Mouse (Mus musculus) left cerebral cortex, postnatal 25 days (tissue): ENCODE measurements at regions not wholly inside any gene's neighbourhood (a gene's known extent, or its start where the extent isn't known, plus 50 kb on each side); places are given as distances from the start of the nearest gene placed in this dataset.

Experiments
- DNase-seq, 2 experiments: peaks; one replicate each; pipeline ENCODE4 v3.0.0; 2022; ENCODE audit warnings: low spot score in 2 of 2, mixed read lengths in 1 of 2
- intact Hi-C: fragments of 180-260 bp; cut with DNase I; formaldehyde crosslinking; loops from one replicate; pipeline ENCODE4 v1.15.1; 2025

GRCm38 (mm10) chr4:87401316-87402172, 171.3 kb upstream of the Slc24a2 start:
- DNase-seq, result peak; percentile 28 to 82
- intact Hi-C loops, result loop anchor here (5.0 kb wide), 1 partner anchor 326 kb away; no protein-coding TSS in a partner anchor

GRCm38 (mm10) chr4:87386835-87387234, 156.6 kb upstream of the Slc24a2 start:
- no peak for DNase-seq
- intact Hi-C loops, result no loop called here

- DNase-seq, result no peak
- intact Hi-C loops, result no loop called here
Measured at GRCm38 (mm10) chr4:87386271-87386670, 156.0 kb upstream of the Slc24a2 start.

- DNase-seq, result no peak
- intact Hi-C loops, result no loop called here
Measured at GRCm38 (mm10) chr4:87385221-87385739, 155.0 kb upstream of the Slc24a2 start.

- no peak for DNase-seq
- intact Hi-C loops, result no loop called here
Measured at GRCm38 (mm10) chr4:87384469-87385044, 154.3 kb upstream of the Slc24a2 start.

- DNase-seq, result no peak
- intact Hi-C loops, result no loop called here
Measured at GRCm38 (mm10) chr4:87380716-87381115, 150.4 kb upstream of the Slc24a2 start.

- no peak for DNase-seq
- intact Hi-C loops, result no loop called here
Measured at GRCm38 (mm10) chr4:87379516-87380173, 149.4 kb upstream of the Slc24a2 start.

GRCm38 (mm10) chr4:87371960-87372359, 141.7 kb upstream of the Slc24a2 start:
- intact Hi-C loops, result no loop called here
- no peak for DNase-seq

- intact Hi-C loops, result loop anchor here (2.0 to 10.0 kb wide), 4 partner anchors 415 to 1175 kb away; partner anchors contain the start of genes Acer2 and Mllt3
- no peak for DNase-seq
Measured at GRCm38 (mm10) chr4:87369626-87370234, 139.5 kb upstream of the Slc24a2 start.

- peak; percentile 61 to 77 for DNase-seq
Measured at GRCm38 (mm10) chr4:87368413-87369160, 138.3 kb upstream of the Slc24a2 start.

GRCm38 (mm10) chr4:87367732-87368412, 137.6 kb upstream of the Slc24a2 start:
- peak; percentile 82 to 87 for DNase-seq
- intact Hi-C loops, result loop anchor here (1.0 to 10.0 kb wide), 5 partner anchors 417 to 1177 kb away; partner anchors contain the start of genes Acer2 and Mllt3

More at GRCm38 (mm10) chr4:87368413-87369160, 138.3 kb upstream of the Slc24a2 start:
- intact Hi-C loops, result loop anchor here (1.0 to 10.0 kb wide), 5 partner anchors 416 to 1176 kb away; partner anchors contain the start of genes Acer2 and Mllt3

GRCm38 (mm10) chr4:87362201-87362600, 131.9 kb upstream of the Slc24a2 start:
- peak; percentile 56 to 86 for DNase-seq
- intact Hi-C loops, result loop anchor here (2.0 to 10.0 kb wide), 4 partner anchors 130 to 487 kb away; partner anchors contain the start of genes Acer2 and Slc24a2

GRCm38 (mm10) chr4:87359483-87359882, 129.2 kb upstream of the Slc24a2 start:
- intact Hi-C loops, result no loop called here

GRCm38 (mm10) chr4:87359004-87359403, 128.7 kb upstream of the Slc24a2 start:
- intact Hi-C loops, result no loop called here
- DNase-seq, result no peak

More at GRCm38 (mm10) chr4:87359483-87359882, 129.2 kb upstream of the Slc24a2 start:
- DNase-seq, result peak; percentile 37 to 70

GRCm38 (mm10) chr4:87332968-87333367, 102.7 kb upstream of the Slc24a2 start:
- DNase-seq, result peak in 1 of 2 experiments; percentile 43
- intact Hi-C loops, result no loop called here

- intact Hi-C loops, result no loop called here
- no peak for DNase-seq
Measured at GRCm38 (mm10) chr4:87329136-87329535, 98.9 kb upstream of the Slc24a2 start.

GRCm38 (mm10) chr4:87321726-87322349, 91.6 kb upstream of the Slc24a2 start:
- intact Hi-C loops, result no loop called here
- no peak for DNase-seq

GRCm38 (mm10) chr4:87298129-87298528, 67.9 kb upstream of the Slc24a2 start:
- intact Hi-C loops, result no loop called here
- DNase-seq, result peak in 1 of 2 experiments; percentile 25
